Mouse (Mus musculus) liver, embryonic 16.5 days (tissue): Measurements from ENCODE around the gene Syce3. TPM values are rescaled to one million over a fixed set of nuclear protein-coding genes. Genes with fewer than 3 reads are reported as not detected.

Experiments used
- ATAC-seq: fragments of 200-750 bp; cut with Nextera tagmentation; 2 replicates; pipeline ENCODE4 v1.8.0; 2017; ENCODE audit warnings: low read depth, mild to moderate bottlenecking, moderate number of reproducible peaks, moderate library complexity
- H3K27ac ChIP-seq: fragments of 300-500 bp; sonication (generic); 2 replicates; pipeline ENCODE4 v1.5.1; 2014; ENCODE audit warnings: mild to moderate bottlenecking, low read length
- H3K27me3 ChIP-seq: fragments of 300-500 bp; sonication (generic); 2 replicates; pipeline ENCODE4 v1.6.1; 2014; ENCODE audit warnings: low read depth, low read length, mixed read lengths; ENCODE audit not compliant: control insufficient read depth, insufficient read depth
- H3K36me3 ChIP-seq: fragments of 300-500 bp; sonication (generic); 2 replicates; pipeline ENCODE4 v1.6.1; 2014; ENCODE audit warnings: mild to moderate bottlenecking; ENCODE audit not compliant: control insufficient read depth, insufficient read depth
- H3K4me1 ChIP-seq: fragments of 300-500 bp; sonication (generic); 2 replicates; pipeline ENCODE4 v1.6.1; 2014; ENCODE audit warnings: low read depth, low read length, mixed read lengths; ENCODE audit not compliant: control insufficient read depth
- H3K4me2 ChIP-seq: fragments of 300-500 bp; sonication (generic); 2 replicates; pipeline ENCODE4 v1.6.1; 2014; ENCODE audit warnings: low read depth, low read length, mixed read lengths
- H3K4me3 ChIP-seq: fragments of 300-500 bp; sonication (generic); 2 replicates; pipeline ENCODE4 v1.5.1; 2014; ENCODE audit warnings: low read depth, mild to moderate bottlenecking, low read length
- H3K9ac ChIP-seq: fragments of 300-500 bp; sonication (generic); 2 replicates; pipeline ENCODE4 v1.6.1; 2014; ENCODE audit warnings: low read depth, low read length
- H3K9me3 ChIP-seq: fragments of 300-500 bp; sonication (generic); replicated peaks from 2 replicates; pipeline ENCODE4 v1.6.1; 2016; ENCODE audit warnings: low read length; ENCODE audit not compliant: control insufficient read depth
- WGBS: fragments of 180-500 bp; shearing (Covaris S2); extraction: QIAGEN DNeasy Blood & Tissue Kit; methylation state at CpG from one replicate; pipeline ENCODE4 v1.1.7; 2014; ENCODE audit not compliant: insufficient replicate concordance; 5-methylcytosine and 5-hydroxymethylcytosine counted together
- polyA plus RNA-seq: library from polyadenylated mRNA; unstranded; fragments of >200 nt; fragmentation: Nextera tagmentation; extraction: Ambion mirVana; gene quantifications from 2 replicates; pipeline ENCODE4 v1.2.1, GENCODE M21; 2015

Gene Syce3
- polyA plus RNA-seq, 1 experiment from 2014 or later, result not detected

DNA sequence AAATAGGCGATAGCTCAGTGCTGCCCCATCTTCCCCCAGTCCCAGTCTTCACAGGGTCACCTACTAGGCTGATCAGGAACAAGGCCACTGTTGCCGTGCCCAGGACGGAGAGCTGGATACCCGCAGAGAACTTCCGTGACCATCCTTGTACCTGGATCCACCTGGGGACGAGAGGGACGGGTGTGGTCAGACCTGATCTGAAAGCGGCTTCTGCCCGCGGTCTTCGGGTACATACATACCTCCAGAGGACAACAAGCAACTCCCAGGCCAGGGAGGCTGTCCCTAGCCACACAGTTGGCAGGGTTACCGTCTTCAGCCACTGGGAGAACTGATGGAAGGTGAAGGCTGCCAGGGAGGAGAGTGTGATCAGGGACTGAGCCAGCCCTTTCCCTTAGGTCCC, 57.5 kb downstream of the Syce3 start:
- Histone ChIP-seq H3K4me2 (no peak overlapping the region), H3K9ac (no peak overlapping the region), H3K36me3 (peaks cover 29% of the 10 kb centered on the region), H3K4me3 (no peak overlapping the region), H3K27ac (no peak overlapping the region), H3K4me1 (peaks cover 19% of the 10 kb centered on the region), H3K9me3 (no peaks in the 10 kb centered on the region), H3K27me3 (no peaks in the 10 kb centered on the region)
- no peak for ATAC-seq
- 92% methylated on average over 12 of the region's 12 CpGs for WGBS

DNA sequence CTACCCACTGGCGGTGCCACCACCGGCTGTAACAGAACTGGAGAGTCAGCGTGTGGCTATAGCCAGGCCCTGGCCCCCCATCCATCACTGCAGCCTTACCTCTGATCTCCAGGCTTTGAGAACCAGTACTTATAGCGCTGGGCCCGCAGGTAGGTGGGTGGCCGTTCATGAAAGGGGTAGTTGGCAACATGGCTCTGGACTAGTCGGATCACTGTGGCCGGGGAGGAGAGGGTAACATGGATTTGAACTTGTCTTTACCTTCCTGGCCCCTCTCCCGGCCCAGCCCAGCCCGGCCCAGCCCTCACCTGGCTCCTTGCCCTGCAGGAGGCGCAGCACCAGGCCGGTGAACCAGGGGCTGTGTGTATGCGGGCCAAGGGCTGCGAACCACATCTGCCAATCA, 58.2 kb downstream of the Syce3 start:
- 88% methylated on average over 14 of the region's 14 CpGs for WGBS
- ATAC-seq, result no peak
- Histone ChIP-seq H3K27ac (no peak overlapping the region), H3K4me2 (no peak overlapping the region), H3K27me3 (no peaks in the 10 kb centered on the region), H3K36me3 (peaks cover 29% of the 10 kb centered on the region), H3K9me3 (no peaks in the 10 kb centered on the region), H3K4me3 (no peak overlapping the region), H3K9ac (no peak overlapping the region), H3K4me1 (peaks cover 13% of the 10 kb centered on the region)

DNA sequence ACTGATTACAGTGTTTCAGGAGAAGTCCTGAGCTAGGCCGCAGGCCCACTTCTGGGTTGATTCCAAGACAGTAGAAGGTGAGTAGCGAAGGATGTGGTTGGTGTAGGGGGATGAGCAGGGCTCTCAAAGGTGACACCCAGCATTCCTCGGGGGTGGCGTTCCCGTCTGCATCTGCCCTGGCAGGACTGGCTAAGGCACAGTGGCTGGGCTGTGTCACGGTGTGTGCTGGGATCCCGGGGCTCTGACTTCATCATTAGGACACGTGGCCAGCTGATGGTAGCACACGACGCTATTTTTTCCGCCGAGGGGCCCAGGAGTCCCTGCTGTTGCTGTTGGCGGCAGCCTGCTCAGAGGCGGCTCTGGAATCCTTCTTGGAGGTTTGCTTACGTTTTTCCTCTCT, 59.0 kb downstream of the Syce3 start:
- Histone ChIP-seq H3K4me2 (no peak overlapping the region), H3K27me3 (no peaks in the 10 kb centered on the region), H3K9me3 (no peaks in the 10 kb centered on the region), H3K36me3 (peaks cover 29% of the 10 kb centered on the region), H3K27ac (no peak overlapping the region), H3K4me3 (no peak overlapping the region), H3K4me1 (peaks cover 13% of the 10 kb centered on the region), H3K9ac (no peak overlapping the region)
- no peak for ATAC-seq
- WGBS, result 88% methylated on average over 15 of the region's 15 CpGs

DNA sequence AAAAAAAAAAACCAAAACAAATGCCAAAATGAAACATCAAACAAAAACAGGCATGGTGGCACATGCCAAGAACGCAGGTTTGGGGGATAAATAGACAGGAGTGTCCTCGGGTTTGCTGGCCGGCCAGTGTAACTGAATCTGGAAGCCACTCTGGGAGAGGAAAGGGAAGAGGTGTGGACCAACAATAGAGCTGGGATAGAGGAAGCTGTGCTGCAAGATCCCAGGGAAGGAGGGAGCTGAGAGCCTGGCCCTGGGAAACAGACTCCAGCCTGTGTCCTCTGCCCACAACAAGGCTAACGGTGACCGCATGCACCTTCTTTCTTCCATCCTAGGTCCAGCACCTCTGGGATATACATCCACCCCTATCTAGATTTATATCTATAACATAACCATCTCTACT, 59.9 kb downstream of the Syce3 start:
- Histone ChIP-seq H3K27me3 (no peaks in the 10 kb centered on the region), H3K9me3 (no peaks in the 10 kb centered on the region), H3K36me3 (peaks cover 29% of the 10 kb centered on the region), H3K4me1 (peaks cover 13% of the 10 kb centered on the region), H3K4me3 (no peak overlapping the region), H3K27ac (no peak overlapping the region), H3K9ac (no peak overlapping the region), H3K4me2 (no peak overlapping the region)
- 78% methylated on average over 5 of the region's 5 CpGs for WGBS
- no peak for ATAC-seq

DNA sequence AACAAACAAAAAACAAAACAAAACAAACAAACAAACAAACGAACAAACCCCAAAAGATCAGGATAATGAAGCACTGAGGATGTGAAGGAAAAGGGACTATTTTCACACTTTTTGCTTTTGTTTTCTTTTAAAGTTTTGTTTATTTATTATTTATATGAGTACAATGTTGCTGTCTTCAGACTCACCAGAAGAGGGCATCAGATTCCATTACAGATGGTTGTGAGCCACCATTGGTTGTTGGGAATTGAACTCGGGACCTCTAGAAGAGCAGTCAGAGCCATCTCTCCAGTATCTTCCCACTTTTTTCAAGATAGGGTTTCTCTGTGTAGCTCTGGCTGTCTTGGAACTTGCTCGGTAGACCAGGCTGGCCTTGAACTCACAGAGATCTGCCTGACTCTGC, 67.0 kb downstream of the Syce3 start:
- WGBS, result 64% methylated on average over 3 of the region's 3 CpGs
- Histone ChIP-seq H3K4me1 (no peaks in the 10 kb centered on the region), H3K36me3 (no peaks in the 10 kb centered on the region), H3K27ac (no peak overlapping the region), H3K4me2 (no peak overlapping the region), H3K27me3 (no peaks in the 10 kb centered on the region), H3K9ac (no peak overlapping the region), H3K4me3 (no peak overlapping the region), H3K9me3 (no peaks in the 10 kb centered on the region)
- no peak for ATAC-seq

DNA sequence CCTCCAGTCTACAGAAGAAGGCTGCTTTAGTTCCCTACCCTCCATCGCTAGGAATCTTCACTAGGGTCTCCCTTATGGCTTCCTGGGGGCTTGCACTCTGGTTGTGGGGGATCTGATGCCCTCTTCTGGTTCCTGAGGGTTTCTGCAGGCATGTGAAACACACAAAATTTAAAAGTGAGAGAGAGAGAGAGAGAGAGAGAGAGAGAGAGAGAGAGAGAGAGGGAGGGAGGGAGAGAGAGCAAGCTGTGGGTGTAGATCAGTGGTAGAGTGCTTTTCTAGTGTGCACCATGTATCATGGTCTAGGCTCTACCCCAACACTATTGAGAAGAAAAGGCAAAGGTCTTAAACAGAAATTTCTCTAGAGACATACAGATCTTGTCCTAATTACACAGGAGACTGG, 68.6 kb downstream of the Syce3 start:
- Histone ChIP-seq H3K36me3 (no peaks in the 10 kb centered on the region), H3K4me3 (no peak overlapping the region), H3K4me2 (no peak overlapping the region), H3K9ac (no peak overlapping the region), H3K9me3 (no peaks in the 10 kb centered on the region), H3K4me1 (no peaks in the 10 kb centered on the region), H3K27ac (no peak overlapping the region), H3K27me3 (no peaks in the 10 kb centered on the region)
- ATAC-seq, result no peak
- WGBS, result 25% methylated on average over 1 of the region's 1 CpGs

Other genes with a start within 250 kb of the Syce3 start
- 26.2 and 31.9 TPM in 2 replicates for gene Plxnb2, start 229.7 kb downstream of the Syce3 start, polyA plus RNA-seq
- gene Dennd6b, start 214.0 kb downstream of the Syce3 start, polyA plus RNA-seq, result 2.7 and 3.8 TPM in 2 replicates
- 15.5 and 16.4 TPM in 2 replicates for gene Ppp6r2, start 198.9 kb downstream of the Syce3 start, polyA plus RNA-seq
- gene Sbf1, start 95.2 kb downstream of the Syce3 start, polyA plus RNA-seq, result 20.7 and 23.1 TPM in 2 replicates
- 1.9 and 2.6 TPM in 2 replicates for gene Adm2, start 87.8 kb downstream of the Syce3 start, polyA plus RNA-seq
- 8.6 and 8.9 TPM in 2 replicates for gene Miox, start 76.1 kb downstream of the Syce3 start, polyA plus RNA-seq
- 29.2 and 34.4 TPM in 2 replicates for gene Lmf2, start 54.8 kb downstream of the Syce3 start, polyA plus RNA-seq
- gene Ncaph2, start 54.8 kb downstream of the Syce3 start, polyA plus RNA-seq, result 100 and 103 TPM in 2 replicates
- 2.9 and 3.1 TPM in 2 replicates for gene Sco2, start 36.7 kb downstream of the Syce3 start, polyA plus RNA-seq
- 0.32 and 0.39 TPM in 2 replicates for gene Tymp, start 33.5 kb downstream of the Syce3 start, polyA plus RNA-seq
- 0.73 and 0.76 TPM in 2 replicates for gene Odf3b, start 31.2 kb downstream of the Syce3 start, polyA plus RNA-seq
- gene Klhdc7b, start 25.6 kb downstream of the Syce3 start, polyA plus RNA-seq, result not detected in 2 replicates
- 3.7 and 4.5 TPM in 2 replicates for gene Cpt1b, start 15.4 kb upstream of the Syce3 start, polyA plus RNA-seq
- gene C730034F03Rik, start 19.1 kb upstream of the Syce3 start, polyA plus RNA-seq, result 2.0 TPM in 2 replicates
- 0.14 and 0.19 TPM in 2 replicates for gene Gm44502, start 19.2 kb upstream of the Syce3 start, polyA plus RNA-seq
- 25.8 and 27.5 TPM in 2 replicates for gene Chkb, start 19.4 kb upstream of the Syce3 start, polyA plus RNA-seq
- 0.26 TPM in 1 of 2 replicates, not detected in the other for gene Mapk8ip2, start 43.4 kb upstream of the Syce3 start, polyA plus RNA-seq
- gene Arsa, start 66.9 kb upstream of the Syce3 start, polyA plus RNA-seq, result 4.3 and 5.0 TPM in 2 replicates
- gene Shank3, start 89.1 kb upstream of the Syce3 start, polyA plus RNA-seq, result 0.20 and 0.33 TPM in 2 replicates
- gene Acr, start 157.8 kb upstream of the Syce3 start, polyA plus RNA-seq, result not detected in 2 replicates
- 4.3 and 4.8 TPM in 2 replicates for gene Rabl2, start 181.4 kb upstream of the Syce3 start, polyA plus RNA-seq